ENCODE assay signal across 8 mouse cellular contexts in genomic region chr15:62092671-62093185, GRCm38 (mm10).
DNase-seq lines count a peak whose midpoint lies in the region; ATAC-seq and TF ChIP-seq lines count a peak whose summit lies in the region.

No protein-coding gene starts in this region.

- ATAC-seq in lung, embryonic 14.5 days (ENCODE audit: insufficient read depth): peak; percentile 77
- peak; percentile 89 for ATAC-seq in hindbrain, embryonic 14.5 days (ENCODE audit: low FRiP score)
- ATAC-seq in midbrain, embryonic 12.5 days (ENCODE audit: low FRiP score, low read depth): 0 out of 2 replicates have a peak, but pooled peaks have one; percentile 49

- intact Hi-C loops in left cerebral cortex, adult 2 months (cut with DNase I): no loop called here

- no peaks in the 10 kb centered on the region for H3K36me3 ChIP-seq in lung, embryonic 14.5 days (ENCODE audit: insufficient read depth)
- no peaks in the 10 kb centered on the region for H3K36me3 ChIP-seq in hindbrain, embryonic 14.5 days (replicated peaks; ENCODE audit: control insufficient read depth, insufficient read depth)
- no peaks in the 10 kb centered on the region for H3K36me3 ChIP-seq in midbrain, embryonic 12.5 days

- TF ChIP-seq CTCF in lung, embryonic 14.5 days (IDR thresholded peaks at IDR 0.05; ENCODE audit: low read depth): no peak
- no peak for TF ChIP-seq CTCF in left cerebral cortex, adult 2 months (IDR thresholded peaks at IDR 0.05)

- peak; percentile 58 for DNase-seq in lung, embryonic 14.5 days
- no peak for DNase-seq in lung, postnatal 14 days
- DNase-seq in adrenal gland, adult 2 months: peak; percentile 68
- DNase-seq in hindbrain, embryonic 14.5 days (ENCODE audit: low spot score): no peak
- DNase-seq in urinary bladder, postnatal 36 days (ENCODE audit: low spot score in 2 of 2): peak; percentile 47 to 54
- no peak for DNase-seq in left cerebral cortex, adult 2 months (ENCODE audit: extremely low spot score in 1 of 2, low spot score in 2 of 2)
- DNase-seq in right cerebral cortex, adult 2 months (ENCODE audit: low spot score in 2 of 2): no peak

- peak overlapping the region; percentile 24; the same call in 1 of the 2 replicates for H3K27ac ChIP-seq in lung, embryonic 14.5 days (ENCODE audit: low read depth)
- peak overlapping the region; percentile 48 for H3K27ac ChIP-seq in hindbrain, embryonic 14.5 days
- peak overlapping the region; percentile 30; the same call in 1 of the 2 replicates for H3K27ac ChIP-seq in midbrain, embryonic 12.5 days (replicated peaks)
- H3K27ac ChIP-seq in left cerebral cortex, adult 2 months: no peak overlapping the region

- H3K9me3 ChIP-seq in lung, embryonic 14.5 days (ENCODE audit: low read depth, low read length): no peaks in the 10 kb centered on the region
- H3K9me3 ChIP-seq in hindbrain, embryonic 14.5 days (ENCODE audit: control insufficient read depth, low read length): no peaks in the 10 kb centered on the region
- H3K9me3 ChIP-seq in midbrain, embryonic 12.5 days: no peaks in the 10 kb centered on the region

- H3K4me3 ChIP-seq in lung, embryonic 14.5 days (ENCODE audit: low read depth, low read length): no peak overlapping the region
- H3K4me3 ChIP-seq in hindbrain, embryonic 14.5 days (replicated peaks; ENCODE audit: low read length): no peak overlapping the region
- H3K4me3 ChIP-seq in midbrain, embryonic 12.5 days: no peak overlapping the region
- H3K4me3 ChIP-seq in left cerebral cortex, adult 2 months: no peak overlapping the region

- no peaks in the 10 kb centered on the region for H3K27me3 ChIP-seq in lung, embryonic 14.5 days (ENCODE audit: insufficient read depth, low read length)
- H3K27me3 ChIP-seq in hindbrain, embryonic 14.5 days (ENCODE audit: control insufficient read depth, insufficient read depth, low read length): no peaks in the 10 kb centered on the region
- no peaks in the 10 kb centered on the region for H3K27me3 ChIP-seq in midbrain, embryonic 12.5 days

- no peak overlapping the region for H3K4me2 ChIP-seq in lung, embryonic 14.5 days
- H3K4me2 ChIP-seq in hindbrain, embryonic 14.5 days (replicated peaks): no peak overlapping the region
- H3K4me2 ChIP-seq in midbrain, embryonic 12.5 days (replicated peaks): no peak overlapping the region; the same call in 1 of the 2 replicates

- WGBS in lung, embryonic 14.5 days: 14% methylated on average over 5 of the region's 5 CpGs
- 1% methylated on average over 5 of the region's 5 CpGs for WGBS in hindbrain, embryonic 14.5 days
- 9% methylated on average over 5 of the region's 5 CpGs for WGBS in midbrain, embryonic 12.5 days

- H3K4me1 ChIP-seq in lung, embryonic 14.5 days (ENCODE audit: insufficient read depth): peaks cover 8% of the 10 kb centered on the region; the same call in 1 of the 2 replicates
- peaks cover 16% of the 10 kb centered on the region for H3K4me1 ChIP-seq in hindbrain, embryonic 14.5 days (replicated peaks; ENCODE audit: control insufficient read depth, insufficient read depth, low read length)
- peaks cover 9% of the 10 kb centered on the region; the same call in 1 of the 2 replicates for H3K4me1 ChIP-seq in midbrain, embryonic 12.5 days

- H3K9ac ChIP-seq in lung, embryonic 14.5 days: no peak overlapping the region
- H3K9ac ChIP-seq in hindbrain, embryonic 14.5 days: peak overlapping the region; percentile 2; the same call in 1 of the 2 replicates
- 0 out of 2 replicates have a peak overlapping the region, but pooled peaks have one; percentile 11 for H3K9ac ChIP-seq in midbrain, embryonic 12.5 days (replicated peaks)

Comparison
In these comparisons a context has a peak if more than half of its experiments do, and no peak if none do; other contexts are left out.
1. DNase-seq: peak in lung, embryonic 14.5 days (single experiment), adrenal gland, adult 2 months (single experiment) and urinary bladder, postnatal 36 days (2 of 2); none in lung, postnatal 14 days (single experiment), hindbrain, embryonic 14.5 days (single experiment), left cerebral cortex, adult 2 months (0 of 2) and right cerebral cortex, adult 2 months (0 of 2).
2. Peak in every context shown above with its lines, with median percentiles within 50 percentile points of each other: ATAC-seq.